Mouse (Mus musculus) E14TG2a.4 (cell line): ENCODE measurements at regions not wholly inside any gene's neighbourhood (a gene's known extent, or its start where the extent isn't known, plus 50 kb on each side); places are given as distances from the start of the nearest gene placed in this dataset.

ENCODE experiments used
- CTCF ChIP-seq: conservative IDR thresholded peaks from 2 replicates; pipeline ENCODE4 v1.5.1; 2014; ENCODE audit warnings: low read length
- NANOG ChIP-seq: IDR thresholded peaks from 2 replicates; pipeline ENCODE4 v1.6.1; 2014; ENCODE audit warnings: borderline replicate concordance, low read length, mixed read lengths

DNA sequence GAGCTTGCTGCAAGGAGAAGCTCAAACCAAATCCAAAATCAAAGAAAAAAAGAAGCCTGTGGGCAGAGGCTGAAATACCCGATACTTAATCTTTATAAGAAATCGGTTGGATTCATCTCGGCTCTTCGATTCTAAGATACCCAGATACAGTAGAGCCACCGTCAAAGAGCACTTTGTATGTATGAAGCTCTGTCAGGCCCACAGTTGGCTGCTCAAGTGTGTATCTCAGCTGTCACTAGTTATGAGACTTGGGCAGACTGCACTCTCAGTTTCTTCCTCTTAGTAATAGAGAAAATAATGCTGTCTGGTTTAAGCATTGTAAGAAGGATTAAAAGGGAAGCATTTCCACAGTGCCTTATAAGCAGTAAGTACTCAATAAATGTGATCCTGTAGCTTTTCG, 193.7 kb downstream of the Faxc start:
- TF ChIP-seq CTCF = no peak
- no peak for TF ChIP-seq NANOG
